Mouse (Mus musculus) midbrain, embryonic 10.5 days (tissue): ENCODE measurements around the gene Kif1a. TPM values are rescaled to one million over a fixed set of nuclear protein-coding genes. Genes with fewer than 3 reads are reported as not detected.

Experiments
- DNase-seq: peaks from one replicate; pipeline ENCODE4 v3.0.0-alpha.2; 2017; ENCODE audit warnings: low spot score
- H3K27ac ChIP-seq: fragments of 300-500 bp; sonication (generic); replicated peaks from 2 replicates; pipeline ENCODE4 v1.5.1; 2016; ENCODE audit warnings: mild to moderate bottlenecking
- H3K27me3 ChIP-seq: fragments of 300-500 bp; sonication (generic); 2 replicates; pipeline ENCODE4 v1.6.1; 2016; ENCODE audit warnings: low read depth, mild to moderate bottlenecking; ENCODE audit not compliant: poor library complexity, severe bottlenecking
- H3K36me3 ChIP-seq: fragments of 300-500 bp; sonication (generic); 2 replicates; pipeline ENCODE4 v1.6.1; 2016; ENCODE audit warnings: mild to moderate bottlenecking, moderate library complexity
- H3K4me1 ChIP-seq: fragments of 300-500 bp; sonication (generic); 2 replicates; pipeline ENCODE4 v1.6.1; 2016
- H3K4me3 ChIP-seq: fragments of 300-500 bp; sonication (generic); 2 replicates; pipeline ENCODE4 v1.5.1; 2016; ENCODE audit warnings: mild to moderate bottlenecking, moderate library complexity
- H3K9me3 ChIP-seq: fragments of 300-500 bp; sonication (generic); replicated peaks from 2 replicates; pipeline ENCODE4 v1.6.1; 2016; ENCODE audit warnings: mild to moderate bottlenecking
- WGBS: fragments of 180-500 bp; shearing (Covaris S2); methylation state at CpG from one replicate; pipeline ENCODE4 v1.1.7; 2016; 5-methylcytosine and 5-hydroxymethylcytosine counted together
- polyA plus RNA-seq: library from polyadenylated mRNA; unstranded; fragments of >200 nt; fragmentation: Nextera tagmentation; extraction: Ambion mirVana; gene quantifications from 2 replicates; pipeline ENCODE4 v1.2.1, GENCODE M21; 2016

The Kif1a gene
- polyA plus RNA-seq, 1 experiment from 2014 or later, result 39.3 TPM

DNA sequence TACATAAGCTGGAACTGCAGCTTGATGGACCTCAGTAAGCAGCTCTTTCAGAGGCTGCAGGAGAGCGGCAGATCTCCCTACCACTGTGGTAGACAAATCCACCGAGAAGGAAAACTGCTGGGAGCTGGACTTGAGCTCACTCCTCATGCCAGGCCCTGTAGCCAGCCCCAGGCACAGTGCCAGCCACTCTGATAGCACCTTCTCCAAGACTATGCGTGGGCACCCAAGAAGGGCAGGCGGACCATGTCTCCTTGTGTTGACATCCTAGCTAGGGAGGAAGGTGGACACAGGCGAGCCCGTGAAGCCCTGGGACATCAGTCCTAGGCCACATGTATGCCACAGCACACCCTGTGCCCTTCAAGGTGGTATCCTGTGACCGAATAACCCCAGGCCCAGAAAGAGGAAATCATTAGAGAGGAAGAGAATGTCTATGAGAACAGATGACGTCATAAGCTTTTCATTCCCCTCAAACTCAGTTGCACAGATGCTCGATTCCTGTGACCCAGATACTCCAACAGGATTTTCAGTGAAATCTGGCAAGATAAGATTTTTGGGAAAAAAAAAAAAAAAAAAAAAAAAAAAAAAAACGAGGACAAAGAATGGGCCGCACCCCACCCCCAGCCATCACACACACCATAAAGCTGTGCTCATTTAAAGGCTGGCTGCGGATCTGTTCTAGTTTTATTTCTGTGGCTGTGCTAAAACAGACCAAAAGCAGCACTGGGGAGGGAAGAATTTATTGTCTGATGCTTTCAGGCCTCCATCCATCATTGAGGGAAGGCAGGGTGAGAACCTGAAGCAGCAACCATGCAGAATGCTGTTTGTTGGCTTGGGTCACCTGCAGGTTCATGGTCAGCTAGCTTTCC, 18.1 kb downstream of the Kif1a start:
- Histone ChIP-seq H3K27ac (0 out of 2 replicates have a peak overlapping the region, but pooled peaks have one; percentile 2), H3K4me3 (no peak overlapping the region)
- WGBS, result 88% methylated on average over 12 of the region's 12 CpGs

GRCm38 (mm10) chr1:93082121-93082520, 19.6 kb downstream of the Kif1a start:
- Histone ChIP-seq H3K27ac (no peak overlapping the region), H3K36me3 (peaks cover 46% of the 10 kb centered on the region), H3K4me3 (no peak overlapping the region), H3K4me1 (peaks cover 38% of the 10 kb centered on the region), H3K27me3 (no peaks in the 10 kb centered on the region), H3K9me3 (no peaks in the 10 kb centered on the region)
- DNase-seq, result no peak
- WGBS, result 74% methylated on average over 8 of the region's 8 CpGs

More for the DNA sequence above, 18.1 kb downstream of the Kif1a start:
- Histone ChIP-seq H3K27me3 (no peaks in the 10 kb centered on the region), H3K36me3 (peaks cover 35% of the 10 kb centered on the region), H3K4me1 (peaks cover 38% of the 10 kb centered on the region), H3K9me3 (no peaks in the 10 kb centered on the region)
- DNase-seq, result no peak

DNA sequence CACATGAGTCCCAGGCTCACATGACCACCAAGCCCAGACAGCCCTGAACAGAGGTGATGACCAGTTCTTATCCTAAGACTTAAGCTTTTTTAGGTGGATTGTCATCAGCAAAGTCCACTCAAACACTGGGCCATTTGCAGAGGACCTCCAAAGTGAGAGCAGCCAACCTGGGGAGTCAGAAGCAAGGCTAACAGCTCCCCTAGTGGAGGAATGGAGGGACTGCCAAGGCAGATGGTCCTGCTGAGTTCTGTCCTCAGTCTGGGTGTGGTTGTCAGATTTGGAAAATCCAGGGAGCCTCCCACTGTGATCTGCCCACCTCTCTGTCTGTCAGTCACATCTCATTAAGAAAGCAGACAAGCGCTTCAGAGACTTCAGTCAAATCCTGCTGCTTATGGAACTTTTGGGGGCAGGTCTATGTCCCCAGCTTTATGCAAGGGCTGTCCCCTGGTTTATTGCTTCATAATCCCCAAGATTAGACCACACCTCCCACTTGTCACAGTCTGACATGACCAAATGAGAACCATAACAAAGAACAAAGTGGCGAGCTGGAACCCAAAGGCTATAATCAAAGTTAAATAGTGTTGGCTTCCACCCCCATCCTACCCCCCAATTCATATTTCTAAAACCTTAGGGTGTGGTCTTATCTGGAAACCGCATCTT, 20.7 kb downstream of the Kif1a start:
- DNase-seq, result peak; percentile 40

GRCm38 (mm10) chr1:93079602-93080001, 22.1 kb downstream of the Kif1a start:
- H3K36me3 ChIP-seq, result peaks cover 63% of the 10 kb centered on the region
- H3K9me3 ChIP-seq, result no peaks in the 10 kb centered on the region
- no peaks in the 10 kb centered on the region for H3K27me3 ChIP-seq
- no peak for DNase-seq
- 71% methylated on average over 3 of the region's 3 CpGs for WGBS
- H3K4me3 ChIP-seq, result no peak overlapping the region
- peaks cover 26% of the 10 kb centered on the region for H3K4me1 ChIP-seq
- peak overlapping the region; percentile 77 for H3K27ac ChIP-seq

More for the DNA sequence above, 20.7 kb downstream of the Kif1a start:
- Histone ChIP-seq H3K27ac (0 out of 2 replicates have a peak overlapping the region, but pooled peaks have one; percentile 77), H3K27me3 (no peaks in the 10 kb centered on the region), H3K4me3 (no peak overlapping the region), H3K9me3 (no peaks in the 10 kb centered on the region), H3K36me3 (peaks cover 49% of the 10 kb centered on the region), H3K4me1 (peaks cover 38% of the 10 kb centered on the region)
- 85% methylated on average over 3 of the region's 3 CpGs for WGBS

GRCm38 (mm10) chr1:93072279-93072865, 29.4 kb downstream of the Kif1a start:
- Histone ChIP-seq H3K4me3 (no peak overlapping the region), H3K9me3 (no peaks in the 10 kb centered on the region), H3K36me3 (peaks cover 79% of the 10 kb centered on the region), H3K4me1 (no peaks in the 10 kb centered on the region), H3K27ac (no peak overlapping the region), H3K27me3 (no peaks in the 10 kb centered on the region)
- WGBS, result 92% methylated on average over 2 of the region's 2 CpGs
- no peak for DNase-seq

- no peak for DNase-seq
- no peaks in the 10 kb centered on the region for H3K27me3 ChIP-seq
- H3K27ac ChIP-seq, result no peak overlapping the region
- no peaks in the 10 kb centered on the region for H3K4me1 ChIP-seq
- H3K9me3 ChIP-seq, result no peaks in the 10 kb centered on the region
- H3K36me3 ChIP-seq, result peaks cover 79% of the 10 kb centered on the region
- H3K4me3 ChIP-seq, result no peak overlapping the region
- WGBS, result 89% methylated on average over 18 of the region's 18 CpGs
These were observed 30.2 kb downstream of the Kif1a start for GRCm38 (mm10) chr1:93071487-93071971.

- WGBS, result 94% methylated on average over 5 of the region's 5 CpGs
- DNase-seq, result no peak
- peaks cover 79% of the 10 kb centered on the region for H3K36me3 ChIP-seq
These were observed 30.9 kb downstream of the Kif1a start for GRCm38 (mm10) chr1:93070881-93071280.

GRCm38 (mm10) chr1:93068553-93068952, 33.2 kb downstream of the Kif1a start:
- H3K27ac ChIP-seq, result no peak overlapping the region
- DNase-seq, result no peak
- H3K4me1 ChIP-seq, result no peaks in the 10 kb centered on the region
- H3K9me3 ChIP-seq, result no peaks in the 10 kb centered on the region
- no peak overlapping the region for H3K4me3 ChIP-seq
- 96% methylated on average over 1 of the region's 1 CpGs for WGBS
- no peaks in the 10 kb centered on the region for H3K27me3 ChIP-seq
- H3K36me3 ChIP-seq, result peaks cover 78% of the 10 kb centered on the region

More at GRCm38 (mm10) chr1:93070881-93071280, 30.9 kb downstream of the Kif1a start:
- H3K4me1 ChIP-seq, result no peaks in the 10 kb centered on the region
- H3K4me3 ChIP-seq, result no peak overlapping the region
- no peak overlapping the region for H3K27ac ChIP-seq
- no peaks in the 10 kb centered on the region for H3K27me3 ChIP-seq
- H3K9me3 ChIP-seq, result no peaks in the 10 kb centered on the region

DNA sequence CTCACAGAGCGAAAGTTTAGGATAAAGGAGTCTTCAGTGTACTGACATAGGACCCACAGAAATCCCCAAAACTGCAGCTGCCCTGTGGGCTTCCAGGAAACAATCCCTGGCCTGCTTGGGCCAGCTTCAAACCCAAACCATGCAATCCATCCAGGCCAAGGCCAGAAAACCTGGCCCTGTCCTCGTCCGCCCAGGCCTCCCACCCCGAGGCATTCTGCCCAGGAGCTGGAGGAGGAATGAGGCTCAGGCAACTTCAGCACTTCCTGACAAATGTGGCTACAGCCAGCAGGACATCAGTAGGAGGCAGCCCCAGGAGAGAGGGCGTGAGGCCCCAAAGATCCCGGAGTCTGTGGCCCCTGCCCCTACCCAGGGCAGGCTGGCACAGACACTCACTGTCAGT, 36.1 kb downstream of the Kif1a start:
- DNase-seq, result no peak
- no peaks in the 10 kb centered on the region for H3K4me1 ChIP-seq
- 92% methylated on average over 6 of the region's 6 CpGs for WGBS
- H3K4me3 ChIP-seq, result no peak overlapping the region
- no peaks in the 10 kb centered on the region for H3K9me3 ChIP-seq
- no peak overlapping the region for H3K27ac ChIP-seq
- H3K27me3 ChIP-seq, result no peaks in the 10 kb centered on the region
- H3K36me3 ChIP-seq, result peaks cover 79% of the 10 kb centered on the region

DNA sequence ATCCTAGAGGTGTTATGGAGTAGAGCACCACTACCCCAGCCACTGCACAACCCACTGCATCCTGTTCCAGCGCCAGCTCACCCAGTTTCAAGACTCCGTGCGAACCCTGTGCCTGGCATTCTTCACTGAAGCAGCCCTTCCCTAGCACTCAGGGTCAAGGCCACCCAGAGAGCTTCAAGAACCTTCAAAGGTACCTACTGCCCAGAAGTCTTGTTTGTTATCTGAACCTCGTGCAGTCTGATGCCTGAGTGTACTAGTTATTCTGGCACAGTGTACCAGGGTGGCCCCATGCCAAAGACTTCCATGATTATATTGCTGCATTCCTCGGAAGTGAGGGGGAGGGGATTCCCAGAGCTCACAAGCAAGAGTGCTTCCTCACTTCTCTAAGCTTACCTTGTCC, 38.1 kb downstream of the Kif1a start:
- DNase-seq, result no peak
- Histone ChIP-seq H3K27ac (no peak overlapping the region), H3K36me3 (peaks cover 95% of the 10 kb centered on the region), H3K4me1 (no peaks in the 10 kb centered on the region), H3K9me3 (no peaks in the 10 kb centered on the region), H3K4me3 (no peak overlapping the region), H3K27me3 (no peaks in the 10 kb centered on the region)
- WGBS, result 84% methylated on average over 5 of the region's 5 CpGs

DNA sequence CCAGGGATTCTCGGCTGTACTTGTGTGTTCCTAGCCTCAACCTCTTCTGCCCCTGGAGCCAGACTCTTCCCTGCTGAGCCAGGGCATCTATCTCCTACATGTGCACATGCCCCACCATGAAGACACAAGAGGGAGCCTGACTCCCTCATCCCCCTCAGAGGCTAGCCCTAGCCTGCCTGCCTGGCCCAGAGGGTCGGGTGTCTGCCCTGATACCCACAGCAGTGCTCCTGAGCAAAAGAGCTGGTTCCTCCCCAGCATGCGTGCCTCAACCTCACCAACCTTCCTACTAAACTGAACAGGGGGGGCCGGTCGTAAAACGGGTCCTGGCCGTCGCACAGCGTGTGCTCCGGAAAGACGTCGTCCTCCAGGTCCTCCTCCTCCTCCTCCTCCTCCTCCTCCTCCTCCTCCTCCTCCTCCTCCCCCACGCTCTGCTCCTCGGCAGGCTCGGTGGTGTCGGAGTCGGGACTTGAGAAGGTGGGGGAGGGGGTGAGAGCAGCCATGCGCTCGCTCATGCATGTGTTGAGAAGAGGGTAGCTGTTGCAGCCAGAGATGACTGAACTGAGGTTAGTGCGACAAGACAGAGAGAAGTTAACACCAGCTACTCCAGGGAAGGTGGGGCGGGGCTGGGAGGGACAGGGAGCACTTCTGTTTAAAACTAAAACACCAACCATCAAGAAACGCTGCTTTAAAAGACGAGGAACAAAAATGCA, 50.5 kb downstream of the Kif1a start:
- Histone ChIP-seq H3K4me3 (no peak overlapping the region), H3K27ac (no peak overlapping the region; the same call in 1 of the 2 replicates), H3K36me3 (peaks cover 74% of the 10 kb centered on the region), H3K9me3 (no peaks in the 10 kb centered on the region), H3K4me1 (peaks cover 9% of the 10 kb centered on the region), H3K27me3 (no peaks in the 10 kb centered on the region)
- no peak for DNase-seq
- 69% methylated on average over 18 of the region's 23 CpGs for WGBS

GRCm38 (mm10) chr1:93050071-93050470, 51.7 kb downstream of the Kif1a start:
- no peak overlapping the region for H3K27ac ChIP-seq
- no peak for DNase-seq
- no peaks in the 10 kb centered on the region for H3K27me3 ChIP-seq
- H3K4me1 ChIP-seq, result peaks cover 9% of the 10 kb centered on the region
- 89% methylated on average over 3 of the region's 3 CpGs for WGBS
- no peak overlapping the region for H3K4me3 ChIP-seq
- peaks cover 62% of the 10 kb centered on the region for H3K36me3 ChIP-seq
- no peaks in the 10 kb centered on the region for H3K9me3 ChIP-seq
